Mouse (Mus musculus) heart, adult 8-10 months (tissue): ENCODE data around the gene Arhgap22. TPM values are rescaled to one million over a fixed set of nuclear protein-coding genes. Genes with fewer than 3 reads are reported as not detected.

ENCODE experiments used
- DNase-seq: peaks from one replicate; pipeline ENCODE4 v3.0.0; 2022; ENCODE audit warnings: low spot score
- total RNA-seq, 4 experiments: library from RNA; stranded (reverse); gene quantifications; 2 replicates each; pipeline ENCODE4 v1.2.4; 2022

The Arhgap22 gene
- total RNA-seq, 4 experiments from 2014 or later, result 0.65 to 2.4 (median 1.2) TPM

GRCm38 (mm10) chr14:33330986-33331385 lies 117.2 kb downstream of the Arhgap22 start:
- no peak for DNase-seq

GRCm38 (mm10) chr14:33331627-33332026 lies 117.8 kb downstream of the Arhgap22 start:
- DNase-seq, result no peak

- DNase-seq, result no peak
These were observed 120.0 kb downstream of the Arhgap22 start for GRCm38 (mm10) chr14:33333833-33334232.

GRCm38 (mm10) chr14:33334402-33334801 lies 120.6 kb downstream of the Arhgap22 start:
- no peak for DNase-seq

- no peak for DNase-seq
These were observed 121.9 kb downstream of the Arhgap22 start for GRCm38 (mm10) chr14:33335733-33336132.

GRCm38 (mm10) chr14:33338684-33339083 lies 124.9 kb downstream of the Arhgap22 start:
- DNase-seq, result no peak

- DNase-seq, result no peak
These were observed 129.4 kb downstream of the Arhgap22 start for GRCm38 (mm10) chr14:33343131-33343725.

- DNase-seq, result no peak
These were observed 132.7 kb downstream of the Arhgap22 start for GRCm38 (mm10) chr14:33346546-33346945.

- DNase-seq, result no peak
These were observed 133.9 kb downstream of the Arhgap22 start for GRCm38 (mm10) chr14:33347738-33348137.

GRCm38 (mm10) chr14:33348146-33348545 lies 134.3 kb downstream of the Arhgap22 start:
- DNase-seq, result no peak

- no peak for DNase-seq
These were observed 137.2 kb downstream of the Arhgap22 start for GRCm38 (mm10) chr14:33351019-33351418.

- peak; percentile 38 for DNase-seq
These were observed 138.3 kb downstream of the Arhgap22 start for GRCm38 (mm10) chr14:33351984-33352722.

- DNase-seq, result no peak
These were observed 139.1 kb downstream of the Arhgap22 start for GRCm38 (mm10) chr14:33352890-33353289.

GRCm38 (mm10) chr14:33355276-33355675 lies 141.4 kb downstream of the Arhgap22 start:
- DNase-seq, result no peak

GRCm38 (mm10) chr14:33357600-33358368 lies 144.0 kb downstream of the Arhgap22 start:
- DNase-seq, result no peak

- no peak for DNase-seq
These were observed 145.1 kb downstream of the Arhgap22 start for GRCm38 (mm10) chr14:33358891-33359290.

GRCm38 (mm10) chr14:33361546-33361945 lies 147.7 kb downstream of the Arhgap22 start:
- no peak for DNase-seq

GRCm38 (mm10) chr14:33362122-33362521 lies 148.3 kb downstream of the Arhgap22 start:
- no peak for DNase-seq

- no peak for DNase-seq
These were observed 149.0 kb downstream of the Arhgap22 start for GRCm38 (mm10) chr14:33362807-33363206.

- no peak for DNase-seq
These were observed 149.8 kb downstream of the Arhgap22 start for GRCm38 (mm10) chr14:33363611-33364010.

GRCm38 (mm10) chr14:33364061-33364460 lies 150.2 kb downstream of the Arhgap22 start:
- no peak for DNase-seq
